Mouse (Mus musculus) heart, adult 2 months (tissue): ENCODE results near the gene Slc13a5.

ENCODE experiments used
- CTCF ChIP-seq: fragments of 200-600 bp; IDR thresholded peaks from 2 replicates; pipeline ENCODE4 v1.8.1; 2022; ENCODE audit warnings: antibody characterized with exemption, mild to moderate bottlenecking, moderate library complexity
- EP300 ChIP-seq: fragments of 200-500 bp; IDR thresholded peaks from 2 replicates; pipeline ENCODE4 v1.6.1; 2011; ENCODE audit warnings: low read depth, low read length, control low read depth; ENCODE audit not compliant: insufficient read depth

DNA sequence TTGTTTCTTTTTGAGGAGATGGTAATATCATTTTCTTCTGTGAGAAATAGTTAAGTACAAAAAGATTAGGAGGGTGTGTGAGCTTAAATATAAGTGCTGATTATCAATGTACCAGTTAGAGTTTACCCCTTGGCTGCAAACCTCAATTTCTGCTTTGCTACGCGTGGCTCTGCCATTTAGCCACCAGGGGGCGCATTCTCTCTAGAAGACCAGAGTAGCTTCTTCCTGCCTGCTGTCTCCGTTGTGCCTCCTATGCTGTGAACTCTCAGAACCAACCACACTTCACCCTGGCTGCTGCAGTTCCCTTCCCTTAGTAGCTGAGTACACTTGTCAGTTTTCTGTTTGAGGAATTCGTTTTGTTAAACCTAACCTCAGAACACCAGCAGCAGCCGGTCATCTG, 45.7 kb downstream of the Slc13a5 start:
- TF ChIP-seq CTCF, result peak; percentile 97
- TF ChIP-seq EP300, result no peak
